Mouse (Mus musculus) heart, adult 18-20 months (tissue): ENCODE results near the gene Lsm11. TPM values are rescaled to one million over a fixed set of nuclear protein-coding genes. Genes with fewer than 3 reads are reported as not detected.
A peak's percentile ranks its signal among the peaks of the same experiment; 100 is the strongest.

Experiments used
- DNase-seq, 2 experiments: peaks; one replicate each; pipeline ENCODE4 v3.0.0; 2021 to 2022; ENCODE audit warnings: mixed read lengths in 1 of 2
- long read RNA-seq, 2 experiments: library from polyadenylated mRNA; stranded (forward); transcript quantifications; one replicate each; pipeline ENCODE4 v2.0.0; 2021
- total RNA-seq, 2 experiments: library from RNA; stranded (reverse); gene quantifications; 2 replicates each; pipeline ENCODE4 v1.2.3; 2021

Lsm11 gene
- total RNA-seq, result 1 to 10 TPM; 3.4 to 4.1 TPM
- long read RNA-seq, experiment 1, full-length matches to known transcripts, result 1 of 2 reads
- long read RNA-seq, experiment 1, partial matches to known transcripts, result 0 of 2 reads
- long read RNA-seq, experiment 1, other reads (novel, unspliced or antisense), result 1 of 2 reads
- long read RNA-seq, experiment 2, full-length matches to known transcripts, result 2 of 5 reads
- long read RNA-seq, experiment 2, partial matches to known transcripts, result 0 of 5 reads
- long read RNA-seq, experiment 2, other reads (novel, unspliced or antisense), result 3 of 5 reads

DNA sequence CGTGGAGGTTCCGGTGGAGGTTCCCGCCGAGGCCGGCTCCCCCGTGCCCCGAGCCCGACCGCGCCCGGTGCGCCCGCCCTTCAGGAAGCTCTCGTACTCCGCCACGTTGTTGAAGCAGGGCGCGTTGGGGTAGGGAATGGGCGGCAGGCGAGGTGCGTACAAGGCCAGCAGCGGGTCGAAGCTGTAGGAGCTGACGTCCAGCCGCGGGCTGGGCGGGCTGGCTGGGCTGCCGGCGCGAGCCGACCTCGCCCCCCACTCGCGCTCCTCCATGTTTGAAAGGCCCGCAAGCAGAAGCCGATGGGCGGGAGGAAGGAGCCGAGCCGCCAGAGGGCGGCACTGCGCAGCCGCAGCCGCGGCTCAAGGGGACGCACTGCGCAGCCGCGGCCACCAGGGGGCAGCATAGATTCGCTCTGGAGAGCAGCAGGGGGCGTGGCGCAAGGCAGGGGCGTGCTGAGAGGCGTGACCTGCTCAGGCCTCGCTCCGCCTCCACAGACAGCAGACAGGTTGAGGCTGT lies at the start of gene Lsm11:
Lsm11 (minus strand) TSS at position 293 of the 514 bp plus-strand sequence.
- peak; percentile 96 to 99 for DNase-seq

DNA sequence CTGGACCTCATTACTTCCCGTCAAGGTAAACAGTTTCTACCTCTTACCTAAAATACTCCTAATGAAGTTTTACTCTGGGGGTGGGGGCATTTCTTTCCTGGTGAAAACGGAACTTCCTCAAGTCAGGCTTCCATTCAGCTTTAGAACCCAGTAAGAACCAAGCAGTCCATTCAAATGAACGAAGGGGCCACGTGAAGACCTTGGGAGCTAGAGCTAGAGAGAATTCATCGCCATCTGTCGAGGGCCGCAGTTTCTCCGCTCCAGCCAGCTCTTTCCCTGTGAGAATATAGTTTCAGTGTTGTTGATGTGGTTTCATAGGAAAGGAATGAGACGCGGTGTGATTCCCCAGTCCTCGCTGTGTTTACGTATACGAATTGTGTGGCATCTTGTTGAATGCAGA lies 47.4 kb upstream of the Lsm11 start:
- DNase-seq, result no peak

DNA sequence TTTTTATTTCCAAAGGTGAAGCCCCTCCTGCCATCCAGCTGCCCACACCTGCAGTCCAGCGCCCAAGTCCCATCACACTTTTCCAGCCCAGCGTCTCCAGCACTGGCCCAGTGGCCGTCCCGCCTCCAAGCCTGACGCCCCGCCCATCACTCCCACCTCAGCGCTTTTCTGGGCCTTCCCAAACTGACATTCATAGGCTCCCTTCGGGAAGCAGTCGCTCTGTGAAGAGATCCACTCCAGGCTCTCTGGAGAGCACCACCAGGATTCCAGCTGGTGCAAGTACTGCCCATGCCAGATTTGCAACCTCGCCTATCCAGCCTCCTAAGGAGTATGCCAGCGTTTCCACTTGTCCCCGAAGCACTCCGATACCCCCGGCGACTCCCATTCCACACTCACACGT lies 46.9 kb upstream of the Lsm11 start:
- DNase-seq, result peak in 1 of 2 experiments; percentile 32

DNA sequence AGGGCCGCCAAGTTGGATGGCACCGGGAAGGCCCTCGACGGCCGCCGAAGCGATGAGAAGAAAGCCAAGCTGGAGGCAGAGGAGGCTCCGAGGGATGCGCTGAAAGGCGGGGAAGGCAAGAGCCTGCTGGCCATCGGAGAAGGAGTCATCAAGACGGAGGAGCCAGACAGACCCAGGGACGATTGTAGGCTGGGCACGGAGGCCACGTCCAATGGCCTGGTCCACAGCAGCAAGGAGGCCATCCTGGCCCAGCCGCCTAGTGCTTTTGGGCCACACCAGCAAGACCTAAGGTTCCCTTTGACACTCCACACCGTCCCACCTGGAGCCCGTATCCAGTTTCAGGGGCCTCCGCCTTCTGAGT lies 36.1 kb upstream of the Lsm11 start:
- DNase-seq, result peak in 1 of 2 experiments; percentile 5

DNA sequence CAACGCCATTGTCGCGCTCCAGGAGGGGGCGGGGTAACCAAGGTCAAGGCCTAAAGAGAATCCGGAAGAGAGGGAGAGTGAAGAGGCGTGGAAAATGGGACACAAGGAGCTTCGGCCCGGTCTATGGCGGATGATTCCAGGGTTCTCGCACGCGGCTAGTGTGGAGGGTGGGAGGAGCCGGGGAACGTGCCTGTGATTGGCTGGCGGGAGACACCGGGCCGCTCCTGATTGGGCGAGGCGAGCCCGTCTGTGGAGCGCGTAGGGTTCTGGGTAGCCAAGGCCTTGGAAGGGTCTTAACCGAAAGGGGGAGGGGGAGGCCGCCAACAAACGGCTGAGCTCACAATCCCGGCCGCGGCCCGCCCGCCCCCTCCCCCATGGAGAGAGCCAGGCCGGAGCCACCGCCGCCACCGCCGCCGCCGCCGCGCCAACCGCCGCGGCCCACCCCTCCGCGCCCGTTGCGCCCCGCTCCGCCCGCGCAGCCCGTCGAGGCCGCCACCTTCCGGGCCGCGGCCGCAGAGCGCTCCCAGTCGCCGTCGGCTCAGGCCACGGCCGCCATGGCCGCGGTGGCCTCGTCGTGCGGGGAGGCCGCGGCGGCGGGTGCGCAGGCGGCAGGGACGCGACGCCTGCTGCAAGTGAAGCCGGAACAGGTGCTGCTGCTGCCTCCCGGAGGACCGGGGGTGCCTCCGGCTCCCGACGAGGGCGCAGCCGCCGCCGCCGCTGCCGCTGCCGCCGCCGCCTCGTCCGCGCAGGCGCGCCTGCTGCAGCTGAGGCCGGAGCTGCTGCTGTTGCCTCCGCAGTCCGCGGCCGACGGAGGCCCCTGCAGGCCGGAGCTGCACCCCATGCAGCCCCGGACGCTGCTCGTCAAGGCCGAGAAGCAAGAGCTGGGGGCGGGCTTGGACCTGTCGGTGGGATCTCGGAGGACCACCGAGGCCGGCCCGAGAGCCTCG lies 35.5 kb upstream of the Lsm11 start, which contains the start of gene Sox30:
Sox30 (plus strand) TSS at position 365 of the 947 bp plus-strand sequence.
- peak; percentile 31 to 50 for DNase-seq

DNA sequence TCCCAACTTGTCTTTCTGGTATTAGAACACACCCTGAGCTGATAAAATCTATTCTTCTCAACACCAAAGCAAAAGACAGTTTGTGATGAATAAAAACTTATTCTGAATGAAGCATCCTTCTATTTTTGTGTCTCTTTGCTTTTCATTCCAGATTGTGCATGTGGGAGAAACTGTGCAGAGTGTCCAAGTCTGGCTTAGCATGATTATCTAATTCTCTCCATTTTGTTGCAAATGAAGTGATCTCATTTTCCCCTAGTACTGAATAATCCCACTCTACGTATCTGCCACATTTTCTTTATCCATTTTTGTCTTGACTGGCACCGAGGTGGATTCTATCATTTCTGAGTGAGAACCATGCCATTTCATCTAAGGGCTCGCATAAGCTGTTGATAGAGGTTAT lies 31.3 kb upstream of the Lsm11 start:
- DNase-seq, result no peak

DNA sequence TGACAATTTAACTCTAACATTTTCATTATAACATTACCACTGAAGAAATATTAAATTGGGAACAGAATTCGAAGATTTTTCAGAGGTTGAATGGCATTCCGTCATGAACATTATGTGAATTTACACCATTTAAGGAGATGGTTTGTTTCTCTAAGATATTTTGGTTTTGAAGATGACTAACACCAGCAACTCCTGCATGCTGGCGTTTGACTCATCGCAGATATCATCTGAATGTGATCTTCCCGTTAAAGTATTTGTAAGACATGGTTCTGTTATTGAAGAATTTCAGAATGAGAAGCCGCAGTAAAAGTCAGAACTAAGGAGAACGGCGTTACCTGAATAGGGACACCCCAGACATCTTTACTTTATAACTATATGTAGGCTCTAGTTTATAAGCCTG lies 29.7 kb upstream of the Lsm11 start:
- DNase-seq, result no peak

DNA sequence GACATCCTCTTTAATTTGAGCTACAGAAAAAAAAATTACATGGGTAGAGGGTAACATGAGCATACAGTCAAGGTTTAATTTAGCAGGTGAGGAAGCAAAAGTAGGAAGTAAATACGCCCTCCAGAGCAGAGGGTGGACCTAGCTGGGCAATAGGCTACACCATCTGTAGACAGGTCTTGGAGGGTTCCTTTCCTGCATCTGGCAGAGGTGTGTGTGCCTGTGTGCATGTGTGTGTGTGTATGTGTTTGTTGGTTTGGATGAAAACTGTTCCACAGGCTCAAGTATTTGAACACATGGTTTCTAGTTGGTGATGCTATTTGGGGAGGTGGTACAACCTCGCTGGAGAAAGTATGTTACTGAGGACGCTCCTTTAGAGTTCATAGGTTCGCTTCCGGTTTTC lies 28.9 kb upstream of the Lsm11 start:
- DNase-seq, result no peak

DNA sequence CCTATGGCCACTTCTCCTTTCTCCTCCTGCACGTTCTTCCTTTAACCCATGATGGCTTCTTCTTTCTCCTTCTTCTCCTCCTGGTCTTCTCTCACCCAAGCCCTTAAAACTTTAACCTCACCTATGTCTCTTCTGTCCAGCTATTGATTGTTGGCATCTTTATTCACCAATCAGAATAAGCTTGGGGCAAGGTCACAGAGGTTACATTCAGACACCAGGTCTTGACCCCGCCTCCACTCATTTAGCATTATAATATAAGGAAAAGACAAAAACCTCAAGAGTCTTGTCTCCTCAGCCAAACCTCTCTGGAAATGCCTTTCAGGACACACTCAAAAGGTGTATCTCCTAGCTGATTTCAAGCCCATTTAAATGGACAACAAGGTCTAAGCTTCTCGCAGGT lies 23.7 kb upstream of the Lsm11 start:
- no peak for DNase-seq

DNA sequence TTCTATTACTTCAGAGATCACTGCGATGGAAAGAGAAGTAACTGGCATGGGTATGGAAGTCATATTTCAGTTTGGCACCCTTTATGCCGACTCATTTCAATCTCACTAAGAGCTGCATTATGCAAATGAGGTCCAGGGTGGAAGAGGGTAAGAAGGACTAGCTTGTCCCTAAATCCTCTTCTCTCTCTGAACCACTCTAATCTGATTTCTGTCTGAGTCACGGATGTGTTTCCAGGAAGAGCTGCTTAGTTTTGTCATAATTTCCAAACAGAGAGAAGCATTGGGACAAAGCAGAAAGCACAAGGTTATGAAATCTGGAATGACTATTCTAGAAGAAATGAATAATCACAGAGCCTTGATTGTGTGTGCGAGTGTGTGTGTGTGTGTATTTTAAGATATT lies 22.2 kb upstream of the Lsm11 start:
- no peak for DNase-seq

DNA sequence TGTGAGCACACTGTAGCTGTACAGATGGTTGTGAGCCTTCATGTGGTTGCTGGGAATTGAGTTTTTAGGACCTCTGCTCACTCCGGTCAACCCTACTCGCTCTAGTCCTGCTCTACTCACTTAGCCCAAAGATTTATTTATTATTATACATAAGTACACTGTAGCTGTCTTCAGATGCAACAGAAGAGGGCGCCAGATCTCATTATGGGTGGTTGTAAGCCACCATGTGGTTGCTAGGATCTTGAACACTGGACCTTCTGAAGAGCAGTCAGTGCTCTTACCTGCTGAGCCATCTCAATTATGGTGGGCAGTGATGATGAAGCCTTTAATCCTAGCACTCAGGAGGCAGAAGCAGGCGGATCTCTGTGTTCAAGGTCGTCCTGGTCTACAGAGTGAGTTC lies 15.3 kb upstream of the Lsm11 start:
- no peak for DNase-seq

DNA sequence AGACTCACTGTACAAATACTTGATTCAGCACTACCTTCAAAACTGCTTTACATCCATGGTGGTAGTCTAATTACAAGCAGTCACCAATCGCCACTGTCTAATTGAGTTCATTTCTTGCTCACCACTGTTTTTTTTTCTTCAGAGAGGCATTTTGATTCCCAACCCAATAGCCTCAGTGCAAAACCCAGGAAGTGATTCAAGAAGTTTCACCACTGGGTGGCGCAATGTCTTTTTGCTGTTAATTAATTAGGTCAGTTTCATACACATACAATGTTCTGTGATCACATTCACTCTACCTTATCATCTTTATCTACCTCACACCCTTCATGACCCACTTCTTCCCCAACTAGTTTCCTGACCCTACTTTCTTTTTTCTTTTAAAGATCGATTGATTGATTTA lies 14.9 kb upstream of the Lsm11 start:
- DNase-seq, result peak in 1 of 2 experiments; percentile 34

DNA sequence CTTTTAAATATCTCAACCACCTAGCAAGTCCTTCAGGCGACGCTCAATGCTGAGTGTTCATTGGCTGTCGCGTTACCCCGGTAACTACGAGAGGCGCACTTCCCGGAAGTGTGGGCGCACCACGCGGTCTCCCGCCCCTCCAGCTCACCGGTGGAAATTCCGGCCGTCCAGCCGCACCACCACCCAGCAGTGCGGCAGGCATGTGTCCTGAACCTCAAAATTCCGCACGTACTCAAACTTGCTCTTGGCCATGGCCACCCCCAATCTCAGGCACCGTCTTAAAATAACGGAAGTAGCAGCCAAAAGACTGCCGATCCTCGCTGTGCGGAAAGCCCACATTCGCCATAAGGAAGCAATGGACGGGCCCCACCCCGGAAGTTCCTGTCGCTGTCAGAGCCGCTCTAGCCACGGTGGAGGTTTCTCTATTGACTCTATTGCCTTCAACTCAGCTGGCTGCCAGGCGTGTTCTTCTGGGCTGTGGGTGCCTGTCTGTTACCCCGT lies 10.4 kb upstream of the Lsm11 start, which contains the start of gene Thg1l:
Thg1l (minus strand) TSS at position 368 of the 501 bp plus-strand sequence.
- peak; percentile 95 for DNase-seq

DNA sequence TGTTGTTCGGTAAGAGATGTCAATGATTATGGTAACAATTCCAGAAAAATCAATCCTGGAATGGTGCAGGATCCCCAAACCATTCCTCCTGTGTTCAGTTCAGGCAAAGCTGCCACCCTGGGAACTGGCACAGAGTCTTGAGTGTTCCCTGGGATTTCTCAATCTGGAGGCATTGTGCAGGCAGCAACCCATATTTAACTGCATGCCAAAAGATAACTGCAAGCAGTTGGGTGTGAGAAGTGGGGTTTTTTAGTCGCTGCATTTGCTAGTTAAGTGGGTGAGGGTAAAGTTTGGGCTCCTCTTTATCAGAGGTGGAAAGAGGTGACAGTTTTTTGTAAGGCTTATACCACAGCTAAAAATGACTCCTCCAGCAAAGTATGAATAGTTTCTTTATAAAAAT lies 2.8 kb upstream of the Lsm11 start:
- DNase-seq, result no peak

DNA sequence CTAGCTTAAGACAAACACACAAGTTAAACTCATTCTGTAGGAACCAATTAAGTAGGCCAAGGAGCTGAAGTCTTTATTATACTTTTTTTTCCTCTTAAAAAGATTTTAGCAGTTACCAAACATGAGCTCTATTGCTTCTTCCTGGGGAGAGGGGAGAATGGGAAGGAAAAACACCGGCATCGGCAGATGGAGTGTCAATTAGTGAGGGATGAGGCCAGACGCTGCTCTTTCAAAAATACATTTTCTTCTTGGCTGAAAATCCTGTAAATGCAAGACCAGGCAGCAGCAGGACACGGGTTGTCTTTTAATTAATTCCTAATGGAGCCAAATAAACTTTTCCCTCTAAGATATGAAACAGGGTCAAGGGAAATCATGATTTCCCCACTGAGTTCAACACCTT lies 2.1 kb upstream of the Lsm11 start:
- DNase-seq, result no peak

DNA sequence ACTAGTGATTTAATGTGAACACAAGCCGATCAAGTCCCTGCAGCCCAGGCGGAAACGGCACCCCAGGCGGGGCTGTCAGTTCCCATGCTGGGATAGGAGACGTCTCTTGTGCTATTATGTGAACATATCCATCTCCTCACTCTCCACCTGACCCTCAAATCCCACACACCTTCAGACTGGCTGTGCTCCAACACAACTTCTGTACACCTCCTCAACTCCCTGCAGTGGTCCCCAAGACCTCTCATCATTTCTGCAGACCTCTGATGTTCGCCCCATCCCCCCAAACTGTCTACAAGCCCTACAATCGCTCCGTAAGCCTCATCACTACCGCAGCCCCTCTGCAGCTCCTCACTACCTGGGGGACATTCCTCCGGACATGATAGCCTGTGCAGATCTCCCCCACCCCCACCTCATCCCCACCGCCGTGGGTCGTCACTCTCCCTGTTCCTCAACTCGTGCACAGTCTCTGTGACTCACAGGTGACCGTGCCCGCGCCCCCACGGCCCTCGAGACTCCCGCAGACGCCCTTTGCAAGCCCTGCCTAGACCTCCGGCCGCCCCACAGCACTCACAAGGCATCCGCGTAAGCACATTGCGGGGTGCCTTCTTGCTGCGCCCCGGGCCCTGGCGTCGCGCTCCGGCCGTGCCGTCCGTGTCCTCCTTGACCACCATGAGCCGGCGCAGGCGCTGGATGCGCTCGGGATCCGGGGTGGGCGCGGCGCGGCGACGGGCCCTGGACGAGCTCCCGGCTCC lies 668 bp downstream of the Lsm11 start:
- peak in 1 of 2 experiments; percentile 22 for DNase-seq

DNA sequence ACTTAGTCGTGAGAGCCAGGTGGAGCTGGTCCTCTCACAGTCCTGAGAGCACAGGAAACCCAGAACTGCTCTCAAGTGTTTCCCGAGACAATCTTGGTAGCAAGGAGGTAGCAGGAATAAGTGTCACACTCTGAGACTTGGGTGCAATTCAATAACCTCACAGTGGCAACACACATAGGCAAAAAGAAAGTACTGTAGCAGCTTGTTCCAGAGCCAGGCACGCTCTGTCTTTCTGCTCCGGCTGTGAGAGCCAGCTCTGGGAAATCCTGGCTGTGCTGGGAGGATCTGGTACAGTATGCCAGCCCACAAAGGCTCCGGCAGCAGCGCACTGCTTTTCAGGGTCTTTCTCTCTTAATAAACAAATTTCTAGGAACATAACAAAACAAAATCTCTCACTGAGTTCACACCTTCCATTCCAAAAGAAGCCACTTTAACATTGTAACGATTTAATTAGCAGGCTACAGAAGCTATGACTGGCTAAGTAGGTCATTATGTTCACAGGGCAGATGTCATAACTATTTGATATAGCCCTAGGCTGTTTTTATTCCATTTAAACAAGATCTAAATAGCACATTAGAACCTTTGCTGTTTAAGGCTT lies 1.5 kb downstream of the Lsm11 start:
- DNase-seq, result peak; percentile 30 to 32

DNA sequence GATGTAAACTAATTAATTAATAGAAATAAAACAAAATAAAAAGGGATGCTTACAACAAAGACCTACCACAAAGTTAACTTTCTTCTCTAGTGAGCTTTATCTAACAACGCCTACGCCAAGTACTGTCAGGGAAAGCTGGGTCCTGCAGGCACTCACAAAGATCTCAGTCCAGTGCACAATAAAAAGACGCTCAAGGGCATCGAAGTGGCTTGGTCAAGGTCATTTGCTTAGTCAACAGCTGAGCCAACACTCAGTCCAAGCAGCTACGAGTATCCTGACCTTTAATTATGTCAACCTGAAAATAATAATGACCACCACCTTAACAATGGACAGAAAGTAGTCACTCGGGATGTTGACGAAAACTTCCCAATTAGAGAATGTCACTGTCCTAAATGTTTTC lies 2.5 kb downstream of the Lsm11 start:
- DNase-seq, result no peak

DNA sequence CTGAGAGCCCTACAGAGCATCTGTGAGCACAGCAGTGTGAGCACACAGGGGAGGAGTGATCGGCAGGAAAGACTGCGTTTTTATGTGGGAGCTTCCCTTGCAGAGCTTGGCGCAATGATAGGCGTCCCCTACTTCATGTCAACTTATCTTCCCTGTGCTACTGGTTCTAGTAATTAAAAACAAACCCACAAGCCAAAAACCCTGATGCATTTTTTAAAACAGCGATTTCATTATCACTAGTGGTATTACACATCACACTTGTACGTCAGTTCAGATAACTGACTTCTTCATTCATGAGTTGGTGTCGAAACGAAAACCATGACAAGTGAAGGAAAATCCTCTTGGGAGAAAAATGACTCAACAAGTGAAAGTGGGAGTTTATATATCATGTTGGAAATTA lies 5.8 kb downstream of the Lsm11 start:
- DNase-seq, result no peak

DNA sequence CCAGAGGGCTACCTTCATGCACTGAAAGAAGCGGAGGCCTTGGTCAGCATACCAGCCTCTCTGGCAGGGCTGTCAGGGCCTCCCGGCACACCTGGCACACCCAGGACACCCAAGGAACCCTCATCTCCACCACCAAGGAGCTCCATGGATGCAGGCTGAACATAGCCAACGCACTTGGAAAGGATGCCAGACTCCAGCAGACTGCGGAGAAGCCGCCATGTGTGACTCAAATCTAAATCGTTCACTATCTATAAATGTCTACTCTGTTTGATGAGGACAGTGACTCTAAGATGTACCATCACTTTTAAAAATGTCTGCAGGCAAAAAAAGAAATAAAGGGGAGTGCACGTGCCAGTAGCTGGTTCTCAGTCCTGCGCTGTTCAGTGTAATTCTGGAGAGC lies 7.3 kb downstream of the Lsm11 start:
- no peak for DNase-seq

DNA sequence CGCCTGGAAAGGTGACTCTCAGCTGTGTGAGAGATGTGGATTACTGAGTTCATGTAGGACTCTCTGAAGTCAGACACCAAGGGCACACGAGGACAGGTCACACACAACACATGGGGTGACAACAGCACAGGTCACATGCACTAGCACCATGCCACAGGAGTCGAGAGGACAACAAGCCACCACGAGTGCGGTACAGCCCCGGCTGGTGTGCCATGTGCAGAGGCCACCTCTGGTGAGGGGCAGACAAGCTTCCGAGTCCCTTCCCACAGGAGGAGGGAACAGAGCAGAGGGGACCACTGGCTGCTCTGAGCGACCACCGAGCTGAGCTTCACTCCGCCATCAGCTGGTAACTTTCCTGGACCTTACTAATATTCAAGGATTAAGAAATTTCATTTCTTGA lies 12.0 kb downstream of the Lsm11 start:
- no peak for DNase-seq

DNA sequence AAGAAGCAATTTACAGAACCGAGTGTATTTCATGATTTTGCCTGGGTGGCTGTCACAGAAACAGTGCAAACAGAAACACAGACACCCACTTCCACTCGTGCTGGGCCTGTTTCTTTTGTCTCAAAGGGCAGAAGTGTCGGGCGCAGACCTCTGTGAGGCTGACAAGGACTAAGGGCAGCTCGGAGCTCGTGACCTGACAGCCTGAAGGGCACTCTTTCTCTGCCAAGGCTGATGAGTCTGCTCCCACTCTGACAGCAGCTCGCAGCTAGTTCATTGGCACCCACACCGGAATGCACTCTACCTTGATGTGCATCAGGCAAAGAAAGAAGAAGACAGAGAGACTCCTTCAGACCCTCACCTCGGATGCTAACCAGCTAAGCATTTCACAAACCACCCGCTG lies 15.2 kb downstream of the Lsm11 start:
- no peak for DNase-seq
